Mouse (Mus musculus) small intestine, adult 2 months (tissue): ENCODE measurements around the gene Ism2.

Experiments used
- CTCF ChIP-seq: fragments of 200-500 bp; IDR thresholded peaks from 2 replicates; pipeline ENCODE4 v1.5.1; 2012; ENCODE audit warnings: low read depth, mild to moderate bottlenecking, control low read depth, inconsistent platforms, low read length, moderate library complexity, mixed read lengths; ENCODE audit not compliant: insufficient replicate concordance, insufficient read length; ENCODE audit errors: extremely low read depth
- POLR2A ChIP-seq: fragments of 200-500 bp; IDR thresholded peaks from 2 replicates; pipeline ENCODE4 v1.6.1; 2012; ENCODE audit warnings: low read depth, mild to moderate bottlenecking, control low read depth, inconsistent platforms, low read length, moderate library complexity

GRCm38 (mm10) chr12:87284268-87284667 is 15.2 kb downstream of the Ism2 start:
- no peak for TF ChIP-seq POLR2A
- no peak for TF ChIP-seq CTCF
